Mouse (Mus musculus): Measurements from ENCODE around the gene Tnfrsf13c.
"Not testable (repeated sequence)": the region's sequence is repeated elsewhere in the genome, so short reads cannot be mapped to it uniquely, and the experiment has no call there.

The Tnfrsf13c gene

DNA sequence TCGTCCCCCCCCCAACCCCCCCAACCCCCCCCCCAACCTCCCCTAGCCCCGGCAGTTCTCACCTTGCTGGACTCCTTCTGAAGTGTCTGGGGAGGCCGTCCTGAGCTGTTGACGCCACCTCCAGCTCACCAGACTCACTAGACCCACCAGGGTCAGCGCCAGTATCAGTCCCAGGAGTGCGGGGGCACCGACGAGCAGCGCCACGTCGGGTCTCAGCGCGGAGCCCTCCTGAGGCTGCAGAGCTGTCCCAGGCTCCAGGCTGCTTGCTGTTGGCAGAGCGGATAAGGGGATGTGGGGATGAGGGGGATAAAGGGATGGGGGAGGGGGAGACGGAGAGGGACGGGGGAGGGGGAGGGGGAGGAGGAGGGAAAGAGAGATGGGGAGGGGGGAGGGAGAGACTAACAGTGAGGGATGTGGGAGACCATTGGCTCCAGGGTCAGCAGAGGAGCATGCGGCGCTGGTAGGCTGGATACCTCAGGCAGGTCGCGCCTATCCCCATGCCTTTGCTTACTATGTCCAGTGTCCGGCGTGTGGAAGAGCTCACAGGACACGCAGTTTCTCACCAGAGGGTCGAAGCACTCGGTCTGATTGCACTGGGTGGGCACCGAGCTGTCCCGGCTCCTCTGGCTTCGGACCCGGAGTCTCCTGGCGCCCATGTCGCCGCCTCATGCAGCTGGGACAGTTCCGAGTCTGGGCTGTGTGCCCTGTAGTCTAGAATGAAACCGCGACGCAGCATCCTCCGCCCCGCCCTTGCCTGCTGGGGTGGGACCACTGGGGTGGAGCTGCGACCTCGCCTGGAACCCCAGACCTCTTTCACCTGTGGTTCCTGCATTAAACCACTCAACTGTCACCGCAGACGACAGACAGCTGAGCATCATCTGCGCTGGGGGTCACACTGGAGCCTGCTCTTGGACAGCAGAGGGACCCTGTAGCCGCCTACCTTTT, at the start of gene Tnfrsf13c:
Gene Tnfrsf13c, minus strand, starts transcription at position 713 of the 945 bp plus-strand sequence.
- DNase-seq: peak; percentile 46 to 50

DNA sequence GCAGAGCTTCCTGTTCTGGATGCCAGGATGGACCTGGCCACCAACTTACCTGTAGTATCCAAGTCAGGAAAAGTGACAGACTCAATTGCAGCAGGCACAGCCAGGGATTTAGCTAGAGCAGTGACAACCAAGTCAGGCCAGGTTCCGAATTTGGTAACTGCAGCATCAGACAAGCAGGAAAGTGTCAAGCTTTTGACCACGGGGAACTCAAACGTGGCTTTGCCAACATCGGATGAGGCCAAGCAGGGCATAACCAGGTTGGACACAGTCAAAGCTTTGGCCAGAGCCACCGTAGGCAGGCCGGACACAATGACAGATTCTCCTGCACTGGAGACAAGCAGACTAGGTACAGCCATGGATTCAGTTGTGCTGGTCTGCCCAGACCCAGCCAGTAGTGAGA, 48.1 kb upstream of the Tnfrsf13c start:
- DNase-seq: peak; percentile 56 to 65

DNA sequence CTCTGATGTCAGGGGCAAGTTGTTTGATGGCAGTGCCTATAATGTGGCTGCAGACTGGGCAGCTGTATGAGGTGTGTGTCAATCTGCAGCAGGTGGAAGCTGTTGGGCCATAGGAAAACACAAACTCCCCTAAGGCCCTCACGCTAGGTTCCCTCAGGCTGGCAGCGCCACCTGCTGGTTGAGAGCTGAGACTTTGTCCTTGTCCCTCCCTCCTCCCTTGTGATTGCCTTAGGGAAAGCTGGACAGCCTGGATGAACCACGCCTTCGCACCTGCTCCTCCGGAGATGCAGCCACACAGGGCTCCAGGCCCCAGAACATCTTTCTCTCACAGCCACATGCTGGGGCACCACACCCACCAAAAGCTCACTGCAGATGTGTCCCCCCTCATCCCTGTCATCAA, 47.0 kb upstream of the Tnfrsf13c start:
- peak; percentile 86 to 93 for DNase-seq

DNA sequence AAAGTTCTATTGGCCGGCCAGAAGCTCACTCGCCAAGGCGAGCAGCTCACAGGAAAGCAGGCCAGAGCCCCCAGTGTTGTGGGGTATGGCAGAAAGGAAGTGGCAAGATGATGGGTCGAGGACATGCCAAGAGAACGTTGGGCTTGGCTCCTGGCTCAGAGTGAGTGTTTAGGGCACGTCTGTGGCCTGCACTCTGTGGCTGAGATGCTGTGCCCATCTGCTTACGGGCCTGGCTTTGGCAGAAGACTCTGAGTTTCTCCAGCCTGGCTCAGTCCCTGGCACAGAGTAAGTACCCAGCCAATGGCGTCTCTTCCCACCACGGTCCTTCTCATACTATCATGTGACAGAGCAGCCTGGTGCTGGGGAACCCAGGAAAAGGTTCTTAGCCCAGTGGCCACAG, 44.6 kb upstream of the Tnfrsf13c start:
- DNase-seq: peak; percentile 71 to 77

DNA sequence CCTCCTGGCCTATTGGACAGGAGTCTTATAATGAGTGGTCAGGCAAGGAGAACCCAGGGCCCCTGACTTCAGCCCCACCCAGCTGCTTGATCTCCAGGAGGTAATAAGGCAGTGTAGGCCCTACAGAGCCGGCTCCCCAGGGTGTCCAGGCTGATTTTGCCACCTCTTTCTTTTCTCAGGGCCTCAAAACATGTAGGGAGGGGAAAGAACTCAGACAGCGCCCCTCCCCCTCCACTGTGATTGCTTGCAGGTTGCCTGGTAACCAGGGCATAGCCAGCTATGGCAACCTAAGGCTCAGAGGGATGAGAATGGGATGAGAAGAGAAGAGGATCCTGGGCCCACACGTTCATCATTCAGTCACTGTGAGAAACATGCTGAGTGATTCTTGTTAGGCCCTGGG, 44.0 kb upstream of the Tnfrsf13c start:
- DNase-seq: no peak

DNA sequence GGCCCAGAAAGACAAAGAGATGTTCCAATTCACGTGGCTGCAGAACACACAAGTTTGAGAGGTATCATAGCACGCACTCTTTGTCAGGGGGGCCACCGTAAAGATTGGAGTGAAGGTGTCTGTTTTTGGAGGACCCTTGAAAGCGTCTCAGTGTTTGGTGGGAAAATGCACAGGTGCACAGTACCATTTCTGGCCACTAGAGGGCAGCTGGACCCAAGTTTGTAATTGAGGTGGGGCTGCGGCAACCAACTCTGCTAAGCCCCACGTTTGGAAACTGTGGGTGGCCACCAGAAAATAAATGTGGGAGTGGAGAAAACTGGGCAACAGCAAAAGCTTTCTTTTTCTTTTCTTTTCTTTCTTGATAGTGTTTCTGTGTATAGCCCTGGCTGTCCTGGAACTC, 42.2 kb upstream of the Tnfrsf13c start:
- DNase-seq: peak; percentile 84 to 88

DNA sequence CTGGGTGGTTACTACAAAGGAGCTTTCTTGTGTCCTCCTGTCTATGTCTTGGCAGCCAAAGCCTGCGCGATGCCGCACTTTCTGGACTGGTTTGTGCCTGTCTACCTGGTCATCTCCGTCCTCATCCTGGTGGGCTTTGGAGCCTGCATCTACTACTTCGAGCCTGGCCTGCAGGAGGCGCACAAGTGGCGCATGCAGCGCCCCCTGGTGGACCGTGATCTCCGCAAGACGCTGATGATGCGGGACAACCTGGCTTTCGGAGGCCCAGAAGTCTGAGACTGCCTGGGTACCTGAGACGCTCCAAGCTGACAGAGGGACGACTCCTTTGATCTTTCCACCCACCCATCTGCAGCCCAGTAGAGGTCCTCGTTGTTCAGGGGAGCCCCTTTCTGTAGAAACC, 35.3 kb upstream of the Tnfrsf13c start:
- DNase-seq: peak; percentile 80 to 89

DNA sequence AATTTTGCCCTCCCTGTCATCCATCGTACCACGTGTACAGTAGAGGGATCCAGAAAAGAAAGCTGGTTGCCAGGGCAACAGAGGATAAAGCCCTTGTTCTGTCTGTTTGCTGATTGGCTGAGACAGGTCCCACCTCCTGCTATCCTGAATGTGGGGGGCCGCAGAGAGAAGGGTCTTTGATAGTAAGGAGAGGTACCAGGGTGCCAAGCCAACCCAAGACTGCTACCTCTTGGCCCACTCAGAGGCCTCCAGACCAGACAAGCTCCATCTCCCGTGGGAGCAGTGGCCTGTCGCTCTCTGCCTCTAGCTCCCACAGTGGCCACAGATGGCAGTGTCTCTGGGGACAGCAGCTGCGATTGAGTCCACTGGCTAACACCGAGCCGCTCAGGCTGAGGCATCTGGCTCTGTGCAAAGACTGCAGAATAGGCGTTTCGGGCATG, 31.8 kb upstream of the Tnfrsf13c start:
- DNase-seq: peak; percentile 71 to 76

GRCm38 (mm10) chr15:82255248-82255647, 31.1 kb upstream of the Tnfrsf13c start:
- DNase-seq: peak in 1 of 2 experiments; percentile 36

GRCm38 (mm10) chr15:82252097-82252496, 27.9 kb upstream of the Tnfrsf13c start, which contains the start of gene 1500009C09Rik:
1500009C09Rik (plus strand) TSS chr15:82252397.
- no peak for DNase-seq

- DNase-seq: no peak
Measured at GRCm38 (mm10) chr15:82251579-82251978, 27.4 kb upstream of the Tnfrsf13c start.

GRCm38 (mm10) chr15:82247131-82247776, 23.1 kb upstream of the Tnfrsf13c start:
- DNase-seq: no peak

DNA sequence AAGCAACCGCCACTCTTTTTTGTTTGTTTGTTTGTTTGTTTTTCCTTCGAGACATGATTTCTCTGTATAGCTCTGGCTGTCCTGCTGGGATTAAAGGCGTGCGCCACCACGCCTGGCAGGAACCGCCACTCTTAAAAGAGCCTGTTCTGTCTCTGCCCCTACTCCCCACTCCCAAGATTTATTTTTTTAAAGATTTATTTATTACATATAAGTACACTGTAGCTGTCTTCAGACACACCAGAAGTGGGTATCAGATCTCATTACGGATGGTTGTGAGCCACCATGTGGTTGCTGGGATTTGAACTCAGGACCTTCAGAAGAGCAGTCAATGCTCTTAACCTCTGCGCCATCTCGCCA, 20.6 kb upstream of the Tnfrsf13c start:
- not testable (repeated sequence) for DNase-seq

- DNase-seq: peak; percentile 96
Measured at GRCm38 (mm10) chr15:82244115-82244804, 20.1 kb upstream of the Tnfrsf13c start, which contains the start of gene Cenpm. Cenpm (minus strand) TSS chr15:82244748.

GRCm38 (mm10) chr15:82243742-82244114, 19.6 kb upstream of the Tnfrsf13c start:
- no peak for DNase-seq

- no peak for DNase-seq
Measured at GRCm38 (mm10) chr15:82243311-82243710, 19.1 kb upstream of the Tnfrsf13c start.

GRCm38 (mm10) chr15:82236565-82236964, 12.4 kb upstream of the Tnfrsf13c start:
- DNase-seq: peak; percentile 94 to 98

DNA sequence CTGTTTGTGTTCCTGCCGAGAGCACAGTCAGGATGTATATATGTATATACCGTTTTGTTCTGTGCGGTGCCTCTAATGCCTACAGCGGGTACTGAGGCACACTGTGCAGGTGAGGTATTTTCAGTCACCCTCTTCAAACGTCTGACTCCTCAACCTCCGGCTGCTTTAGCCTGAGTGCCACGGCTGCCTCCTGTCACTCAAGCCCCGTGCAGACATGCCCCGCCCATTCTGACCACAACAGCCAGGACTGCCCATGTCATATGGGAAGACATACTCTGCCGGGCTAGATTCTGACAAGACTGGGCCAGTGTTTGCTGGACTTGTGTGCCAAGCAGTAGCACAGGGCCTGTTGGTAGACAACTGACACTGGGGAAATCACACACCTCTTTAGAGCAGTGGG, 11.5 kb upstream of the Tnfrsf13c start:
- DNase-seq: no peak

DNA sequence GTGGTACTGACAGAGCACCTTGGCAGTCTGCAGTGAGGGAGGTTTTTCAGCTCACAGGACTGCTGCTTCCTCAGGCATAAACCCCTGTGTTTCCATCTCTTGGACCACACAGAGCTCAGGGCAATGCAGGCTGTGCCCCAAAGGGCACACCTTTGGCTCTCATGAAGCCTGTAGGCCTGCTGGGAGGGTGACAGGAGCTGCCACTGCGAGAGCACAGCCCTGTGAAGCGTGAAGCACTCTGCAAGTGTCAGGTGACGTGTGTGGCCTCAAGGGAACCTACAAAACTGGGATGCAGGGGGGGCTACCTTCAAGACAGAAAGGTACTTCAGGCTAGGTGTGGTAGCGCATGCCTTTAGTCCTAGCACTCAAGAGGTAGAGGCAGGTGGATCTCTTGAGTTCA, 8.5 kb upstream of the Tnfrsf13c start:
- DNase-seq: no peak

DNA sequence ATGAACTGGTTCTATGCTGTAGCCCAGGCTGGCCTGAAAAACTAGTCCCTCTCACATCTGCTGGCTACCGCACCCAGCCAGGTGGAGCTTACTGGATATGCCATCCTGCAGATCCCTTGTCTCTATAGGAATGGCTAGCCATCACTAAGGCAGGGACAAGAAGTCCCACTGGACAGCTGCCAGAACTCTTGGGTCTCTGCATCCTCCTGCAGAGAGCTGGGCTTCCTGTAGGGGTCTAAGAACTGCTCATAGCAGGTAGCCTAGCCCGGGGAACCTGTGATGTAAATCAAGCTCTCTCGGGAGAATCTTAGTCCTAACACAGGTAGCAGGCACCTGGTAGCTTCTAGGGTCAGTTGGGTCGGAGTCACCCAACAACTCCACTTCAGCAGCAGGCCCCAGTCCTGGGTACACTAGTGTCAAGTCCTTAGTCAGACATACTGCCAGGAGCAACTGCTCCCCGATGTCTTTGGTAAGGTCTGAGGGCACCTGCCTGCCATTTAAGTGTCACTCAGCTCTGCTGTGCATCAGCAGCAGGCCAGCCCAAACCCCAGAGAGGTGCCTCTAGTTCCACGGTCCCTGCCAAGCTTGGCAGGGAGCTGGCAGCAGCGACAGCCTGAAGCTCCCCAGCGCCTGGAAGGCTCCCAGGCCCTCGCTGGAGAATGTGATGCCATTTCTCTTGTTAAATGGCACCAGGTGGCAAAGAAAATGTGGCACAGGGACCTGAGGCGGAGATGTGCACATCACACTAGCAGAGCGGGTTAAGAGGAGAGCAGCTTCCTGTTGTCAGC, 7.6 kb upstream of the Tnfrsf13c start:
- peak; percentile 92 to 94 for DNase-seq

- DNase-seq: no peak
Measured at GRCm38 (mm10) chr15:82231100-82231499, 6.9 kb upstream of the Tnfrsf13c start.

- DNase-seq: no peak
Measured at GRCm38 (mm10) chr15:82230098-82230611, 6.0 kb upstream of the Tnfrsf13c start.

Data from cerebellum, postnatal 25 days (tissue).